Mouse (Mus musculus) intestine, embryonic 15.5 days (tissue): ENCODE data around the gene Fam166a. TPM values are rescaled to one million over a fixed set of nuclear protein-coding genes. Genes with fewer than 3 reads are reported as not detected.

Experiments
- ATAC-seq: fragments of 200-750 bp; cut with Nextera tagmentation; 2 replicates; pipeline ENCODE4 v1.8.0; 2017; ENCODE audit warnings: moderate TSS enrichment, moderate library complexity
- H3K27ac ChIP-seq: fragments of 300-500 bp; sonication (generic); 2 replicates; pipeline ENCODE4 v1.5.1; 2015; ENCODE audit warnings: mild to moderate bottlenecking, inconsistent platforms
- H3K27me3 ChIP-seq: fragments of 300-500 bp; sonication (generic); replicated peaks from 2 replicates; pipeline ENCODE4 v1.6.1; 2015; ENCODE audit warnings: inconsistent platforms
- H3K36me3 ChIP-seq: fragments of 300-500 bp; sonication (generic); 2 replicates; pipeline ENCODE4 v1.6.1; 2015; ENCODE audit warnings: inconsistent platforms
- H3K4me1 ChIP-seq: fragments of 300-500 bp; sonication (generic); replicated peaks from 2 replicates; pipeline ENCODE4 v1.6.1; 2015; ENCODE audit warnings: inconsistent platforms
- H3K4me2 ChIP-seq: fragments of 300-500 bp; sonication (generic); replicated peaks from 2 replicates; pipeline ENCODE4 v1.6.1; 2015; ENCODE audit warnings: mild to moderate bottlenecking, inconsistent platforms
- H3K4me3 ChIP-seq: fragments of 300-500 bp; sonication (generic); replicated peaks from 2 replicates; pipeline ENCODE4 v1.5.1; 2015; ENCODE audit warnings: inconsistent platforms
- H3K9ac ChIP-seq: fragments of 300-500 bp; sonication (generic); 2 replicates; pipeline ENCODE4 v1.6.1; 2015; ENCODE audit warnings: inconsistent platforms
- H3K9me3 ChIP-seq: fragments of 300-500 bp; sonication (generic); 2 replicates; pipeline ENCODE4 v1.6.1; 2016; ENCODE audit warnings: inconsistent platforms
- WGBS: fragments of 180-500 bp; shearing (Covaris S2); methylation state at CpG from one replicate; pipeline ENCODE4 v1.1.7; 2015; 5-methylcytosine and 5-hydroxymethylcytosine counted together
- polyA plus RNA-seq: library from polyadenylated mRNA; unstranded; fragments of >200 nt; fragmentation: Nextera tagmentation; extraction: Ambion mirVana; gene quantifications from 2 replicates; pipeline ENCODE4 v1.2.1, GENCODE M21; 2015

Fam166a gene
- polyA plus RNA-seq, 1 experiment from 2014 or later = not detected

- H3K27me3 ChIP-seq = 0 out of 2 replicates have a peak, but pooled peaks cover 6% of the 10 kb centered on the region
- 2% methylated on average over 7 of the region's 7 CpGs for WGBS
- H3K9ac ChIP-seq = no peak overlapping the region
- H3K27ac ChIP-seq = peak overlapping the region; percentile 46
- H3K9me3 ChIP-seq = no peaks in the 10 kb centered on the region
- peak overlapping the region; percentile 50 for H3K4me2 ChIP-seq
- peak; percentile 42 for ATAC-seq
- H3K4me1 ChIP-seq = peaks cover 13% of the 10 kb centered on the region
- peak overlapping the region; percentile 7; the same call in 1 of the 2 replicates for H3K4me3 ChIP-seq
- H3K36me3 ChIP-seq = no peaks in the 10 kb centered on the region
Observed at GRCm38 (mm10) chr2:25228431-25228889, 9.9 kb downstream of the Fam166a start.

GRCm38 (mm10) chr2:25228995-25229530, 10.5 kb downstream of the Fam166a start:
- H3K4me3 ChIP-seq = peak overlapping the region; percentile 7; the same call in 1 of the 2 replicates
- H3K4me1 ChIP-seq = peaks cover 11% of the 10 kb centered on the region
- WGBS = 64% methylated on average over 6 of the region's 6 CpGs
- peak overlapping the region; percentile 46 for H3K27ac ChIP-seq
- H3K4me2 ChIP-seq = peak overlapping the region; percentile 50
- H3K36me3 ChIP-seq = no peaks in the 10 kb centered on the region
- 0 out of 2 replicates have a peak, but pooled peaks cover 6% of the 10 kb centered on the region for H3K27me3 ChIP-seq
- no peak for ATAC-seq
- peak overlapping the region; percentile 21; the same call in 1 of the 2 replicates for H3K9ac ChIP-seq
- H3K9me3 ChIP-seq = no peaks in the 10 kb centered on the region

GRCm38 (mm10) chr2:25229582-25229981, 11.0 kb downstream of the Fam166a start:
- no peak for ATAC-seq
- no peak overlapping the region for H3K27ac ChIP-seq
- no peak overlapping the region for H3K4me3 ChIP-seq
- H3K27me3 ChIP-seq = 0 out of 2 replicates have a peak, but pooled peaks cover 6% of the 10 kb centered on the region
- H3K4me1 ChIP-seq = peaks cover 11% of the 10 kb centered on the region
- H3K9ac ChIP-seq = no peak overlapping the region
- no peaks in the 10 kb centered on the region for H3K36me3 ChIP-seq
- no peak overlapping the region for H3K4me2 ChIP-seq
- no peaks in the 10 kb centered on the region for H3K9me3 ChIP-seq
- WGBS = 83% methylated on average over 5 of the region's 5 CpGs

- Histone ChIP-seq H3K9ac (no peak overlapping the region), H3K27me3 (0 out of 2 replicates have a peak, but pooled peaks cover 6% of the 10 kb centered on the region), H3K27ac (no peak overlapping the region), H3K4me3 (no peak overlapping the region), H3K36me3 (no peaks in the 10 kb centered on the region), H3K9me3 (no peaks in the 10 kb centered on the region), H3K4me2 (no peak overlapping the region), H3K4me1 (peaks cover 11% of the 10 kb centered on the region)
- no peak for ATAC-seq
- 88% methylated on average over 7 of the region's 7 CpGs for WGBS
Observed at GRCm38 (mm10) chr2:25230581-25230980, 12.0 kb downstream of the Fam166a start.

- WGBS = 61% methylated on average over 12 of the region's 12 CpGs
- peaks cover 6% of the 10 kb centered on the region for H3K4me1 ChIP-seq
Observed at GRCm38 (mm10) chr2:25231038-25231437, 12.5 kb downstream of the Fam166a start.

GRCm38 (mm10) chr2:25233421-25233820, 14.9 kb downstream of the Fam166a start:
- Histone ChIP-seq H3K4me1 (peaks cover 12% of the 10 kb centered on the region), H3K9me3 (no peaks in the 10 kb centered on the region), H3K9ac (peak overlapping the region; percentile 3; the same call in 1 of the 2 replicates), H3K4me3 (no peak overlapping the region), H3K27ac (no peak overlapping the region), H3K36me3 (no peaks in the 10 kb centered on the region), H3K27me3 (0 out of 2 replicates have a peak, but pooled peaks cover 6% of the 10 kb centered on the region), H3K4me2 (no peak overlapping the region)
- ATAC-seq = no peak
- 80% methylated on average over 4 of the region's 4 CpGs for WGBS

More at GRCm38 (mm10) chr2:25231038-25231437, 12.5 kb downstream of the Fam166a start:
- Histone ChIP-seq H3K9ac (no peak overlapping the region), H3K27ac (no peak overlapping the region), H3K4me3 (no peak overlapping the region), H3K36me3 (no peaks in the 10 kb centered on the region), H3K4me2 (no peak overlapping the region), H3K9me3 (no peaks in the 10 kb centered on the region), H3K27me3 (0 out of 2 replicates have a peak, but pooled peaks cover 6% of the 10 kb centered on the region)
- ATAC-seq = no peak

- ATAC-seq = peak; percentile 62
- peak within 1 kb of the TSS; percentile 41 for H3K4me2 ChIP-seq
- no peaks in the 10 kb centered on the region for H3K36me3 ChIP-seq
- 0 out of 2 replicates have a peak, but pooled peaks cover 6% of the 10 kb centered on the region for H3K27me3 ChIP-seq
- no peak within 1 kb of the TSS for H3K4me3 ChIP-seq
- peaks cover 9% of the 10 kb centered on the region for H3K4me1 ChIP-seq
- peak within 1 kb of the TSS; percentile 66 for H3K27ac ChIP-seq
- WGBS = 63% methylated on average over 3 of the region's 3 CpGs
- H3K9me3 ChIP-seq = no peaks in the 10 kb centered on the region
- H3K9ac ChIP-seq = peak within 1 kb of the TSS; percentile 3; the same call in 1 of the 2 replicates
Observed at GRCm38 (mm10) chr2:25234050-25234449, 15.5 kb downstream of the Fam166a start, which contains the start of gene Slc34a3. Gene Slc34a3, minus strand, starts transcription at chr2:25234364.

- Histone ChIP-seq H3K27ac (peak overlapping the region; percentile 66), H3K4me2 (peak overlapping the region; percentile 41), H3K27me3 (0 out of 2 replicates have a peak, but pooled peaks cover 6% of the 10 kb centered on the region), H3K9ac (no peak overlapping the region), H3K9me3 (no peaks in the 10 kb centered on the region), H3K4me3 (no peak overlapping the region), H3K4me1 (peaks cover 6% of the 10 kb centered on the region), H3K36me3 (no peaks in the 10 kb centered on the region)
- 52% methylated on average over 5 of the region's 5 CpGs for whole genome bisulfite sequencing
- ATAC-seq = peak; percentile 71
Observed at GRCm38 (mm10) chr2:25234551-25235220, 16.1 kb downstream of the Fam166a start.

- no peak for ATAC-seq
- Histone ChIP-seq H3K36me3 (no peaks in the 10 kb centered on the region), H3K4me3 (no peak within 1 kb of the TSS), H3K4me2 (no peak within 1 kb of the TSS), H3K27me3 (peaks cover under 1% of the 10 kb centered on the region; the same call in 1 of the 2 replicates), H3K9me3 (no peaks in the 10 kb centered on the region), H3K4me1 (peaks cover 14% of the 10 kb centered on the region), H3K27ac (peak within 1 kb of the TSS; percentile 9; the same call in 1 of the 2 replicates), H3K9ac (no peak within 1 kb of the TSS)
- WGBS = 34% methylated on average over 8 of the region's 8 CpGs
Observed at GRCm38 (mm10) chr2:25236614-25237013, 18.1 kb downstream of the Fam166a start, which contains the start of gene Rnf224. Gene Rnf224, minus strand, starts transcription at chr2:25236787.

- H3K36me3 ChIP-seq = no peaks in the 10 kb centered on the region
- 55% methylated on average over 4 of the region's 4 CpGs for WGBS
- peaks cover 4% of the 10 kb centered on the region for H3K27me3 ChIP-seq
- H3K27ac ChIP-seq = peak overlapping the region; percentile 5; the same call in 1 of the 2 replicates
- no peak overlapping the region for H3K4me3 ChIP-seq
- peaks cover 18% of the 10 kb centered on the region for H3K4me1 ChIP-seq
- no peak overlapping the region for H3K4me2 ChIP-seq
- no peak overlapping the region for H3K9ac ChIP-seq
- no peaks in the 10 kb centered on the region for H3K9me3 ChIP-seq
- no peak for ATAC-seq
Observed at GRCm38 (mm10) chr2:25237522-25237921, 19.0 kb downstream of the Fam166a start.

- no peak for ATAC-seq
- Histone ChIP-seq H3K9me3 (no peaks in the 10 kb centered on the region), H3K36me3 (no peaks in the 10 kb centered on the region), H3K27ac (0 out of 2 replicates have a peak overlapping the region, but pooled peaks have one; percentile 5), H3K4me1 (peaks cover 18% of the 10 kb centered on the region), H3K4me2 (no peak overlapping the region), H3K9ac (no peak overlapping the region), H3K4me3 (no peak overlapping the region), H3K27me3 (peaks cover 6% of the 10 kb centered on the region)
Observed at GRCm38 (mm10) chr2:25238106-25238505, 19.6 kb downstream of the Fam166a start.

GRCm38 (mm10) chr2:25239766-25240165, 21.2 kb downstream of the Fam166a start:
- no peak for ATAC-seq
- Histone ChIP-seq H3K9ac (no peak overlapping the region), H3K27ac (no peak overlapping the region), H3K36me3 (no peaks in the 10 kb centered on the region), H3K27me3 (peaks cover 6% of the 10 kb centered on the region), H3K4me3 (no peak overlapping the region), H3K4me1 (peaks cover 18% of the 10 kb centered on the region), H3K4me2 (no peak overlapping the region), H3K9me3 (no peaks in the 10 kb centered on the region)
- WGBS = 96% methylated on average over 3 of the region's 3 CpGs
